Mouse (Mus musculus): Measurements from ENCODE around the gene Moap1.

GRCm38 (mm10) chr12:102695369-102696239 lies 47.9 kb downstream of the Moap1 start:
- TF ChIP-seq POLR2A (IDR thresholded peaks at IDR 0.05; ENCODE audit: borderline replicate concordance, control insufficient read depth, low read depth, low read length) (no peak), CTCF (IDR thresholded peaks at IDR 0.05; ENCODE audit: control insufficient read depth, insufficient read depth, low read length) (no peak)

Data from bone marrow, adult 2 months (tissue).